Mouse (Mus musculus): ENCODE measurements around the gene Fas.

- no peak for TF ChIP-seq POLR2A (IDR thresholded peaks at IDR 0.05; ENCODE audit: low read depth, low read length)
- peak; percentile 95 for TF ChIP-seq CTCF (IDR thresholded peaks at IDR 0.05; ENCODE audit: extremely low read depth, insufficient read length, insufficient replicate concordance, low read depth, low read length)
Measured at GRCm38 (mm10) chr19:34334300-34334699, 43.8 kb downstream of the Fas start.

Measured in small intestine, adult 2 months (tissue).